Mouse (Mus musculus): Measurements from ENCODE around the gene Prm1. TPM values are rescaled to one million over a fixed set of nuclear protein-coding genes. Genes with fewer than 3 reads are reported as not detected.
"Not testable (repeated sequence)": the region's sequence is repeated elsewhere in the genome, so short reads cannot be mapped to it uniquely, and the experiment has no call there.

The Prm1 gene
- total RNA-seq (2022) = not detected

- no peak for DNase-seq (ENCODE audit: low spot score in 2 of 2)
Measured at GRCm38 (mm10) chr16:10805789-10806527, at the start of gene Prm1. Prm1 (minus strand) TSS chr16:10805839.

- not testable (repeated sequence) for DNase-seq (ENCODE audit: low spot score in 2 of 2)
Measured at GRCm38 (mm10) chr16:10852216-10852615, 46.6 kb upstream of the Prm1 start.

- DNase-seq (ENCODE audit: low spot score in 2 of 2) = no peak
Measured at GRCm38 (mm10) chr16:10850905-10851304, 45.3 kb upstream of the Prm1 start.

GRCm38 (mm10) chr16:10849965-10850861 lies 44.6 kb upstream of the Prm1 start:
- peak in 1 of 2 experiments; percentile 18 for DNase-seq (ENCODE audit: low spot score in 2 of 2)

- peak; percentile 20 to 35 for DNase-seq (ENCODE audit: low spot score in 2 of 2)
Measured at GRCm38 (mm10) chr16:10846503-10846902, 40.9 kb upstream of the Prm1 start.

GRCm38 (mm10) chr16:10845952-10846351 lies 40.3 kb upstream of the Prm1 start:
- no peak for DNase-seq (ENCODE audit: low spot score in 2 of 2)

- DNase-seq (ENCODE audit: low spot score in 2 of 2) = no peak
Measured at GRCm38 (mm10) chr16:10844319-10844670, 38.7 kb upstream of the Prm1 start.

GRCm38 (mm10) chr16:10843486-10844318 lies 38.1 kb upstream of the Prm1 start:
- no peak for DNase-seq (ENCODE audit: low spot score in 2 of 2)

- DNase-seq (ENCODE audit: low spot score in 2 of 2) = no peak
Measured at GRCm38 (mm10) chr16:10842282-10842855, 36.7 kb upstream of the Prm1 start.

- DNase-seq (ENCODE audit: low spot score in 2 of 2) = no peak
Measured at GRCm38 (mm10) chr16:10840018-10840417, 34.4 kb upstream of the Prm1 start.

- DNase-seq (ENCODE audit: low spot score in 2 of 2) = no peak
Measured at GRCm38 (mm10) chr16:10838487-10839245, 33.0 kb upstream of the Prm1 start.

- no peak for DNase-seq (ENCODE audit: low spot score in 2 of 2)
Measured at GRCm38 (mm10) chr16:10837903-10838302, 32.3 kb upstream of the Prm1 start.

- DNase-seq (ENCODE audit: low spot score in 2 of 2) = no peak
Measured at GRCm38 (mm10) chr16:10837250-10837649, 31.6 kb upstream of the Prm1 start.

GRCm38 (mm10) chr16:10836388-10836787 lies 30.7 kb upstream of the Prm1 start:
- no peak for DNase-seq (ENCODE audit: low spot score in 2 of 2)

GRCm38 (mm10) chr16:10834911-10835587 lies 29.4 kb upstream of the Prm1 start, which contains the start of gene Rmi2:
Rmi2 (plus strand) TSS chr16:10835059.
- peak; percentile 58 to 66 for DNase-seq (ENCODE audit: low spot score in 2 of 2)

GRCm38 (mm10) chr16:10834542-10834910 lies 28.9 kb upstream of the Prm1 start:
- DNase-seq (ENCODE audit: low spot score in 2 of 2) = no peak

- DNase-seq (ENCODE audit: low spot score in 2 of 2) = no peak
Measured at GRCm38 (mm10) chr16:10828461-10828805, 22.8 kb upstream of the Prm1 start.

GRCm38 (mm10) chr16:10827766-10828460 lies 22.3 kb upstream of the Prm1 start:
- DNase-seq (ENCODE audit: low spot score in 2 of 2) = no peak

GRCm38 (mm10) chr16:10827269-10827668 lies 21.6 kb upstream of the Prm1 start:
- no peak for DNase-seq (ENCODE audit: low spot score in 2 of 2)

Data from left cerebral cortex, adult 8-10 months (tissue).